Mouse (Mus musculus): ENCODE measurements around the gene Naa80.

- no peak for TF ChIP-seq GATA1 (IDR thresholded peaks at IDR 0.05; ENCODE audit: low read length)
- TF ChIP-seq TAL1 (IDR thresholded peaks at IDR 0.05; ENCODE audit: low read length): no peak
These were observed 9.4 kb upstream of the Naa80 start for GRCm38 (mm10) chr9:107569270-107569669.

Data from erythroblast, embryonic 14.5 days (primary cell).